Mouse (Mus musculus) liver, embryonic 13.5 days (tissue): ENCODE data around the gene Asb11. TPM values are rescaled to one million over a fixed set of nuclear protein-coding genes. Genes with fewer than 3 reads are reported as not detected.

Source experiments
- ATAC-seq: fragments of 200-750 bp; cut with Nextera tagmentation; 2 replicates; pipeline ENCODE4 v1.8.0; 2017; ENCODE audit warnings: low read depth, mild to moderate bottlenecking, moderate number of reproducible peaks, moderate library complexity
- DNase-seq: peaks from one replicate; pipeline ENCODE4 v3.0.0; 2022
- H3K27ac ChIP-seq: fragments of 300-500 bp; sonication (generic); 2 replicates; pipeline ENCODE4 v1.5.1; 2015; ENCODE audit warnings: moderate library complexity, mild to moderate bottlenecking, inconsistent platforms
- H3K27me3 ChIP-seq: fragments of 300-500 bp; sonication (generic); 2 replicates; pipeline ENCODE4 v1.6.1; 2015; ENCODE audit warnings: mild to moderate bottlenecking, inconsistent platforms
- H3K36me3 ChIP-seq: fragments of 300-500 bp; sonication (generic); 2 replicates; pipeline ENCODE4 v1.6.1; 2015; ENCODE audit warnings: mild to moderate bottlenecking, inconsistent platforms
- H3K4me1 ChIP-seq: fragments of 300-500 bp; sonication (generic); replicated peaks from 2 replicates; pipeline ENCODE4 v1.6.1; 2015; ENCODE audit warnings: inconsistent platforms
- H3K4me2 ChIP-seq: fragments of 300-500 bp; sonication (generic); 2 replicates; pipeline ENCODE4 v1.6.1; 2015; ENCODE audit warnings: inconsistent platforms, mild to moderate bottlenecking, moderate library complexity
- H3K4me3 ChIP-seq: fragments of 300-500 bp; sonication (generic); replicated peaks from 2 replicates; pipeline ENCODE4 v1.5.1; 2015; ENCODE audit warnings: mild to moderate bottlenecking, inconsistent platforms
- H3K9ac ChIP-seq: fragments of 300-500 bp; sonication (generic); 2 replicates; pipeline ENCODE4 v1.6.1; 2015; ENCODE audit warnings: mild to moderate bottlenecking, inconsistent platforms
- H3K9me3 ChIP-seq: fragments of 300-500 bp; sonication (generic); replicated peaks from 2 replicates; pipeline ENCODE4 v1.6.1; 2016; ENCODE audit warnings: inconsistent platforms
- WGBS: fragments of 180-500 bp; shearing (Covaris S2); methylation state at CpG from one replicate; pipeline ENCODE4 v1.1.7; 2015; ENCODE audit not compliant: insufficient replicate concordance; 5-methylcytosine and 5-hydroxymethylcytosine counted together
- polyA plus RNA-seq: library from polyadenylated mRNA; unstranded; fragments of >200 nt; fragmentation: Nextera tagmentation; extraction: Ambion mirVana; gene quantifications from 2 replicates; pipeline ENCODE4 v1.2.1, GENCODE M21; 2015

The Asb11 gene
- polyA plus RNA-seq, 1 experiment from 2014 or later: 0.09 TPM

DNA sequence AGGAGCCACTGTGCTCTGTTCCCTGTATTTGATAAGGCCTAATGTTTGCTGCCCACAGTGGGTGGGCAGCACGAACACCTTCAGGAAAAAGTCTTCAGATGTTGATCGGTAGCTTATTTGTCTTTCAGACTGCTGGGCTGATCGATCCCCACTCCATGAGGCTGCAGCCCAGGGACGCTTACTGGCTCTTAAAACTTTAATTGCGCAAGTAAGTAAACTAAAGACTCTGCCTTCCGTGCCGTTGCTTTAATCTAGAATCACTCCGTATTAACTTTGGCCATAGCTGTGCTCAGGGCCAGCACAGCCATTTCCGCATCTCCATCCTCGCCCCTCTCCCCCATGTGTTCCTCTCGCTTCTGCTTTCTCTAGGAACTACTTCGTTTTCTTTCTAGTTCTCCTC is 8.8 kb downstream of the Asb11 start:
- H3K4me3 ChIP-seq: no peak overlapping the region
- H3K4me2 ChIP-seq: no peak overlapping the region
- no peaks in the 10 kb centered on the region for H3K36me3 ChIP-seq
- ATAC-seq (no peak), DNase-seq (no peak)
- H3K27ac ChIP-seq: no peak overlapping the region
- peaks cover 28% of the 10 kb centered on the region for H3K4me1 ChIP-seq
- no peaks in the 10 kb centered on the region for H3K9me3 ChIP-seq
- no peaks in the 10 kb centered on the region for H3K27me3 ChIP-seq
- H3K9ac ChIP-seq: no peak overlapping the region
- WGBS: 76% methylated on average over 12 of the region's 12 CpGs

DNA sequence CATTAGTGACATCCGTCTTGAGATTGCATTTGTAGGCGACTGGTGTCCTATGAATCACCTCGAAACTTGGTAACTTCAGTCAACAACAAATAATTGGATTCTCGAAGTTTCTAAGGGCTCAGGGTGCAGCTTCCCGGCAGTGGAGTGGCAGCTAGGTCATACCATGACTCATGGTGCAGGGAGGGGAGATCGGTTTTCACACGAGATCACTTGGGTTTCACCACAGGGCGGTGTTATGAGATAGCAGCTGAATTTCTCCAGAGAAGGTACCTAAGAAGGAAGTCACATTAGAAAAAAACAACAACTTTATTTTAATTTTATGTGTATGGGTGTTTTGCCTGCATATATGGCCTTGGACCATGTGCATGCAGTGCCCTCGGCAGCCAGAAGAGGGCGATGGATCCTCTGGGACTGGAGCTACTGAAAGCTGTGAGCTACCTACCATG is 9.3 kb downstream of the Asb11 start:
- WGBS: 65% methylated on average over 10 of the region's 10 CpGs
- peaks cover 28% of the 10 kb centered on the region for H3K4me1 ChIP-seq
- no peak for DNase-seq
- H3K4me2 ChIP-seq: no peak overlapping the region
- no peaks in the 10 kb centered on the region for H3K36me3 ChIP-seq
- H3K27ac ChIP-seq: no peak overlapping the region
- no peak for ATAC-seq
- H3K9ac ChIP-seq: no peak overlapping the region
- H3K9me3 ChIP-seq: no peaks in the 10 kb centered on the region
- no peak overlapping the region for H3K4me3 ChIP-seq
- H3K27me3 ChIP-seq: no peaks in the 10 kb centered on the region

DNA sequence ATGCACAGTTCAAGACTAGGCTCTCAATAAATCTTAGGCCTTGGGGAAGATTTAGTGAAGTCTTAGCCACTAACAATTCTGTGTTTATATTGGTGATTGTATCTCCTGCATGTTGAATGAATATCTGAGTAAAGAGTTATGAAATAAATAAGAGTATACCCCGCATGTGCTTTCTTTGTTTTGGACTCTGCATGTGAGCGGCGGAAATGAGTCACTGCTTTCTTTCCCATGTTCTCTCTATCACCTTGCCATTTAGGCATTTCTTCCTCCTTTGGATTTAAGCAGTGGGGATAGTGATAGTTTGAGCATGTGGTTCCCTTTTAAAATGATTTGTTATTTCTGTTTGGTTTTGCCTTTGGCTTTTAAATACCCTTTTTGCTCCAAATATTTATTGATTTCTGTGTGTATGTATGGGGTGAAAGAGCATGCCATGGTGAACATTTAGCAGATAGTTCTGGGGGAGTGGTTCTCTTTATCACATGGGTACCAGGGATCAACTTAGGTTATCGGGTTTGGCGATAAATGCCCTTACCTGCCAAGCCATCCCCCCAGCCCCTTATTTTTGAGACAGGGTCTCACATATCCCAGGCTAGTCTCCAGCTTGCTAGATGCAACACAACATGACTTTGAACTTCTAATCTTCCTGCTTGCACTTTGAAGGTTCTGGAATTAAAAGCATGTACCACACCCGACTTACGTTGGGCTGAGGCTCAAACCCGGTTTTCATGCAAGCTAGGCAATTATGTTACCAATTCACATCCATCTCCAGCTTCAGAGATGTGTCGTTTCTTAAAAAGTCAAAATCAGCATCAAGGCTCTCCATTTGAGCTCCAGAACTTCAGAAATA is 10.3 kb downstream of the Asb11 start:
- H3K4me3 ChIP-seq: no peak overlapping the region
- WGBS: 48% methylated on average over 9 of the region's 9 CpGs
- ATAC-seq (peak; percentile 70), DNase-seq (no peak)
- no peak overlapping the region for H3K9ac ChIP-seq
- no peaks in the 10 kb centered on the region for H3K9me3 ChIP-seq
- H3K27ac ChIP-seq: peak overlapping the region; percentile 85
- H3K36me3 ChIP-seq: no peaks in the 10 kb centered on the region
- H3K4me1 ChIP-seq: peaks cover 28% of the 10 kb centered on the region
- peak overlapping the region; percentile 40; the same call in 1 of the 2 replicates for H3K4me2 ChIP-seq
- no peaks in the 10 kb centered on the region for H3K27me3 ChIP-seq

DNA sequence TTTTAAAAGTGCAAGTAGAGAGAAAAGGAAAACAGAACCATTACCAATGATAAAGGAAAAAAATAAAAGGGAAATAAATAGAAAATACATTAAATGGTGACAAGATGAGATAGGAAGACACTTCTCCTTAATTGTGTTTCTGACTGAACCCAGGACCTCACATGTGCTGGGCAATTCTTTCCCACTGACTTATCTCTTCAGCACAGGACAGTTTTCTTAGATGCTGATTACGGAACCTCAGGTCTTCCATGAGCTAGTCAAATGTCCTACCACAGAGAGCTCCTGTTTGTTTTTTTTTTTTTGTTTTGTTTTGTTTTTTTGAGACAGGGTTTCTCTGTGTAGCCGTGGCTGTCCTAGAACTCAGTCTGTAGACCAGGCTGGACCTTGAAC is 10.9 kb downstream of the Asb11 start:
- Histone ChIP-seq H3K4me1 (peaks cover 28% of the 10 kb centered on the region), H3K9me3 (no peaks in the 10 kb centered on the region), H3K9ac (no peak overlapping the region), H3K36me3 (no peaks in the 10 kb centered on the region), H3K27ac (peak overlapping the region; percentile 85), H3K4me2 (0 out of 2 replicates have a peak overlapping the region, but pooled peaks have one; percentile 40), H3K27me3 (no peaks in the 10 kb centered on the region), H3K4me3 (no peak overlapping the region)
- ATAC-seq (peak; percentile 94), DNase-seq (peak; percentile 32)
- WGBS: 33% methylated on average over 2 of the region's 2 CpGs

DNA sequence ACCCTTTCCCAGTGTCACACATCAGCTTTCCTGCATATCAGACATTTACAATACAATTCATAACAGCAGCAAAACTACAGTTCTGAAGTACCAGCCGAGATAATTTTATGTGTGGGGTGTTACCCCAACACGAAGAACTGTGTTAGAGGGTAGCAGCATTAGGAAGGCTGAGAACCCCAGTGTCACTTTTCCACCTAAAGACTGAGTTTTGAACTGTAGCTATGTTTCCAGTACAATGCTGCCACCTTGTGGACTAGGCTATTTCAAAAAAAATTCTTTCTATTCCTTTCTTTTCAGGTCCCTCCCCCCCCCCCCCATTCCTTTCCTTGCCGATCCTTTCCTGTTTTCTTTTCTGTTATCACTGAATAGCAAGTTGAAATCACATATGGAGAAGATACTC is 12.4 kb downstream of the Asb11 start:
- H3K4me2 ChIP-seq: no peak overlapping the region
- no peak overlapping the region for H3K27ac ChIP-seq
- peaks cover 26% of the 10 kb centered on the region for H3K4me1 ChIP-seq
- H3K4me3 ChIP-seq: no peak overlapping the region
- WGBS: 7% methylated on average over 3 of the region's 3 CpGs
- no peaks in the 10 kb centered on the region for H3K27me3 ChIP-seq
- no peak overlapping the region for H3K9ac ChIP-seq
- H3K9me3 ChIP-seq: no peaks in the 10 kb centered on the region
- no peak for ATAC-seq
- no peaks in the 10 kb centered on the region for H3K36me3 ChIP-seq
- DNase-seq: peak; percentile 8

DNA sequence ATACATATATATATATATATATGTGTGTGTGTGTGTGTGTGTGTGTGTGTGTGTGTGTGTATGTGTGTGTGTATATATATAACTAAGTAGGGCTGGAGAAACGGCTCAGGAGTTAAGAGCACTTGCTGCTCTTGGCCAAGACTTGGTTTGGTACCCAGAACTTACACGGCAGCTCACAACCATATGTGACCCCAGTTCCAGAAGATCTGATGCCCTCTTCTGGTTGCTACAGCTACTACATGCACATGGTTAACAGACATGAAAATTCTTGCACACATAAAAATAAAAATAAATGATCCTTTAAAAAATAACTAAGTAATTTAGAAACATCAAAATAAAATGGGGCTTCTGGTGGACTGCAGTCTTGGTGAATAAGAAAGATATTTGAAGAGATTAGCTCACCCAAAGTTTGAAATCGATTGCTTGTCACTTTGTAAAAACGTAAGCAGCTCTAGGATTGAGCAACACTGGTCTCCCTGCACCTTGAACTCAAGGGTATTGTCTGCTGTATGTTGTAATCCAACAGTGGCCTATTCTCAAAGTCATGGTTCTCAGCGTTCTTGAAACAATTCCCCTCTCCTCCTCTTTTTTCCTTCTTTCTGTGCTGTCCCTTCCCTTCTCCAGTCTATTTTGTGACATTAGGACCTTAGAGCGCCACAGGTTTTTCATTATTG is 22.5 kb downstream of the Asb11 start:
- no peak overlapping the region for H3K4me2 ChIP-seq
- no peak overlapping the region for H3K9ac ChIP-seq
- no peak for ATAC-seq
- no peaks in the 10 kb centered on the region for H3K9me3 ChIP-seq
- H3K27ac ChIP-seq: no peak overlapping the region
- H3K36me3 ChIP-seq: no peaks in the 10 kb centered on the region
- 49% methylated on average over 6 of the region's 6 CpGs for WGBS
- H3K27me3 ChIP-seq: no peaks in the 10 kb centered on the region
- no peak overlapping the region for H3K4me3 ChIP-seq
- no peak for DNase-seq
- H3K4me1 ChIP-seq: no peaks in the 10 kb centered on the region

DNA sequence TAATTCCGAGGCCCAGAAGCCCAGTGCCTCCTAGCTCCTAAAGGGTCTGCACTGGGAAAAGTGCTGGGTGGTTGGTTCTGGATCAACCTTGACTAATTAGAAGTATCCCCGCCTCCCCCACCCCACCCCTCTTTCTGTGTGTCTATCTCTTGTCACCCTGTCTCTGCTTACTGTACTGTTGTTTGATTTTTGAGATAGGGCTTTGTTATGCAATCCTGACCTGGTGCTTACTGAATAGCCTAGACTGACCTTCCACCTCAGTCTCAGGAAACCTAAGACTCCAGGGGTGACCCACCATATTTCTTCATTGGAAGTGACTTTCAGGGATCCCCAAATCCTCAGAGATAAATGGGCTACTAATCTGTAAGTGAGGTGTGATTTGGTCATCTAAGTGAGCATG is 65.5 kb downstream of the Asb11 start:
- no peaks in the 10 kb centered on the region for H3K36me3 ChIP-seq
- H3K4me3 ChIP-seq: no peak overlapping the region
- no peak overlapping the region for H3K4me2 ChIP-seq
- no peak overlapping the region for H3K27ac ChIP-seq
- H3K9me3 ChIP-seq: no peaks in the 10 kb centered on the region
- H3K9ac ChIP-seq: no peak overlapping the region
- no peaks in the 10 kb centered on the region for H3K4me1 ChIP-seq
- DNase-seq (no peak), ATAC-seq (peak; percentile 62; the same call in 1 of the 2 replicates)
- 47% methylated on average over 2 of the region's 2 CpGs for WGBS
- no peaks in the 10 kb centered on the region for H3K27me3 ChIP-seq

DNA sequence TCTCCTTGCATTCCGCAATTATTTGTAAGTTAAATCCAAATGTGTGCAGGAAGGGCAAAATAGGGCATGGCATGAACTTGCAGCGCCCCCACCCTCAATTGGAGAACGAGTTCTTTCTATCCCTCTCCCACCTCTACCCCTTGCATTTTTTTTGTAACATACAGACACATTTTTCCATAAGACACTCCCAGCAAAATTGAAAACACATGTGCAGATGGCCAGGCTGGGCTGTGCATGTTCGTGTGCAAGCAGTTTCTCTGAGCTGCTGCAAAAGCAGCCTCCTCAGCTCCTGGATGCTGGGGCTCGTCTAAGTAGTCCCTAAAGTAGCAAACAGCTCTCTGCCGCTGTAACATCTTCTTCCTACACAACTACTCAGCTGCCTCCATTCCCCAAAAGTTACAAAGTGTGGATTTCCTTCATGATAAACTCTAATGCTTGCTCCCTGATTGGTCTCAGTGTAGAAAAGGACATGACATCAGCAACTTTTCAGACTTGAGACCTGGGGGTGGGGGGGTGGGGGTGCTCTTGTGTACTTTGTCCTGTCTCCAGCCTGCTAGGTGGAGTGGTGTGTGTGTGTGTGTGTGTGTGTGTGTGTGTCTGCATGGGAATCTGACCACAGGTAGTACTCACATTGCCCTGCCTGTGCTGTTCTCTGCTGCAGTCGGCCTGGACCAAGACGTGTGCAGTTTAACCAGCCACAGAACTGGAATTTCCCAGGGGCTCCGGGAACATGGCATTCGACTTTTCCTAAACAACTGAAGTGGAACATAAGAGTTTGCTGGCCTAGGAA is 69.1 kb downstream of the Asb11 start, which contains the start of gene Asb9:
TSS of gene Asb9 (plus strand) at position 619 of the 790 bp plus-strand sequence.
- DNase-seq: no peak

DNA sequence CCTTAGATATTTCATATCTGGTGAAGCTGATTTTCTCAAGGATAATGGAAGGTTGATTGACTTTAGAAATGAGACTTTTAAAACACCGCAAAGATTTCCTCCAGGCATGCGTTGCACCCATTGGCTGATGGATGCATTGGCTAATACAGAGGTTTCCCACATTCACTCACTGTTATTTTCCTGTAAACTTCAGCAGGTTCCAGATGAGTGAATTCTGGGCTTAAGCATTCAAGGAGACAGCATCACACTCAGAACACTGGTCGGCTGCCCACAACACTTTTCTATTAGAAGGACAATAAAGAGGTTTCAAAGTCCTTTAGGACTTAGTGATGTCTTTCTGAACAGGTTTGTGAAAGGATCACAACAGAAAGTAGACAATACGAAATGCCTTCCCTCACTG is 70.3 kb downstream of the Asb11 start:
- H3K9me3 ChIP-seq: no peaks in the 10 kb centered on the region
- no peak for ATAC-seq
- H3K4me2 ChIP-seq: no peak overlapping the region
- no peaks in the 10 kb centered on the region for H3K36me3 ChIP-seq
- H3K4me1 ChIP-seq: no peaks in the 10 kb centered on the region
- no peaks in the 10 kb centered on the region for H3K27me3 ChIP-seq
- H3K9ac ChIP-seq: no peak overlapping the region
- no peak overlapping the region for H3K27ac ChIP-seq
- DNase-seq: no peak
- WGBS: 72% methylated on average over 4 of the region's 4 CpGs
- H3K4me3 ChIP-seq: no peak overlapping the region

More for the DNA sequence above, 69.1 kb downstream of the Asb11 start, which contains the start of gene Asb9:
- Histone ChIP-seq H3K4me2 (no peak within 1 kb of the TSS), H3K9ac (no peak within 1 kb of the TSS), H3K27me3 (no peaks in the 10 kb centered on the region), H3K4me3 (no peak within 1 kb of the TSS), H3K9me3 (no peaks in the 10 kb centered on the region), H3K4me1 (no peaks in the 10 kb centered on the region), H3K27ac (no peak within 1 kb of the TSS), H3K36me3 (no peaks in the 10 kb centered on the region)
- WGBS: 59% methylated on average over 10 of the region's 10 CpGs
- ATAC-seq: no peak

DNA sequence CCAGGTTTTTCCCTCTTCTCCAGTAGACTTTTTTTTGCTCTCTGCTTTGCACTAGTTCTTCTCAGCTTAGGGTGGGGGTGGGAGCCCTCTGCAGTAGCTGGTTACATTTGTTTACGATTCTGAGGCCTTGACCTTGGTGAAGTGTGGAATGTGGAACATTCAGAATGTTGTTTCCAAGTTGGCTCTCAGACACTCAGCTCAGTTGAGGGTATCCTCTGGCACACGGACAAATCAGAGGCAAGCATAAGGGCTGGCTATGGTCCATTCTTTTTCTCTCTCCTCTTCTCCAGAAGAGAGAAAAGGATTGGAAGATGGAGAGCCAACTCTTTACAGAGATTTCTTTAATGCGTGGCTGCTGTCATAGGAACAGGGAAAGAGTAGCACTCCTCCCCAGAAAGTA is 71.9 kb downstream of the Asb11 start:
- 50% methylated on average over 3 of the region's 3 CpGs for WGBS
- H3K27ac ChIP-seq: no peak overlapping the region
- H3K27me3 ChIP-seq: no peaks in the 10 kb centered on the region
- no peak overlapping the region for H3K4me3 ChIP-seq
- H3K36me3 ChIP-seq: no peaks in the 10 kb centered on the region
- H3K4me1 ChIP-seq: no peaks in the 10 kb centered on the region
- H3K9me3 ChIP-seq: no peaks in the 10 kb centered on the region
- no peak for ATAC-seq
- no peak overlapping the region for H3K4me2 ChIP-seq
- DNase-seq: no peak
- H3K9ac ChIP-seq: no peak overlapping the region
